Mouse (Mus musculus): ENCODE results near the gene Gpatch11. TPM values are rescaled to one million over a fixed set of nuclear protein-coding genes. Genes with fewer than 3 reads are reported as not detected.
"Not testable (repeated sequence)": the region's sequence is repeated elsewhere in the genome, so short reads cannot be mapped to it uniquely, and the experiment has no call there.

Gpatch11 gene
- polyA plus RNA-seq (2014; fragmentation: Nextera tagmentation; extraction: Ambion mirVana), result 36.8 and 44.3 TPM in 2 replicates

DNA sequence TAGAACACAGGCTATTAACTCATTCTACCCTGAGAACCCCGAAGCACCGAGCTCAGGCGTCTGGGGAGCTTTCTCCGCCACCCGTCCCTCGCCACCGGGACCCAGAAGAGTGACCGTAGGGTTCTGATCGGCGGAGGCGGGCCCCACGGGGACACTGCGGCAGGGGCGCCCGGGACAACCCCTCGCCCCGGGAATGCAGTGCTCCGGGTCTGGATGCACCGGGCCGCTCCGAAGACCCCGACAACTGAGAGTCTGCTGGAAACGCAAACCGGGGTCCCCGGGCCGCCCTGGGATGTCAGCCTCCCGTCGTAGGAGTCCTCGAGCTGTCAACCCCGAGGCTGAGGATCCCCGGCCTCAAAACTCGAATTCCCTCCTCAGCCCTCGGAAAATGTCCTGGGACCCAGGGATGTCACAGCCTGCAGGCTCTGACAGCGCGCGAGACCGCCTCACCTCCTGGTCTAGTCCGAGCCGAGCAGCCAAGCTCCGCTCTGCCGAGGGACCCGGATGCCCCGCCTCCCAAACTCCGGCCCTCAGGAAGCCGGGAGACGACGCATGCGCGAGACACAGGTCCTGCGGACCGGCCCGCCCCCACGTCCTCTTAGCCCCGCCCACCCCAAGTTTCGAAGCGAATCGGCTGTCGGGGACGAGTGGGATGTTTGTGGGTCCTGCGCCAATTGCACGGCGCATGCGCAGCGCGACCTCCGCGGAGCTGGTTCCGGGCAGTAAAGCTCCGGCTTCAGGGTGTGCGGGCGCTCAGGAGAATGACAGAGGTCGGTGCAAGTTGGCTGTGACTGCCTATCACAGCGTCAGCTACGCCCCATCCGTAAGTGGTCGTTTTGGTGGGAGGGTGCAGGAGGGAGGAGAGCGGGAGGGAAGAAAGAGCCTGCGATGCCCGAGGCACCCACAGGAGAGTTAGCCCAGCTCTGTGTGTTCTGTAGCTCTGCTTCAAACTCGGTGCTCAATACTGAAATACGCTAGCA lies at the start of gene Gpatch11, which contains the start of gene Heatr5b:
Gene Gpatch11 (plus strand): TSS at position 712 of the 980 bp plus-strand sequence.
Gene Heatr5b (minus strand): TSS at position 509 of the 980 bp plus-strand sequence.
- Histone ChIP-seq H3K36me3 (ENCODE audit: control insufficient read depth, insufficient read depth, low read length) (peaks cover 13% of the 10 kb centered on the region), H3K9ac (replicated peaks; ENCODE audit: low read depth, low read length) (peak within 1 kb of the TSS; percentile 84), H3K9me3 (ENCODE audit: control insufficient read depth, low read depth, low read length) (no peaks in the 10 kb centered on the region), H3K27me3 (ENCODE audit: control insufficient read depth, insufficient read depth, low read length) (no peaks in the 10 kb centered on the region), H3K4me1 (ENCODE audit: control insufficient read depth, insufficient read depth, low read length) (0 out of 2 replicates have a peak, but pooled peaks cover 5% of the 10 kb centered on the region), H3K4me2 (replicated peaks; ENCODE audit: low read depth, low read length) (peak within 1 kb of the TSS; percentile 90), H3K27ac (ENCODE audit: low read length) (peak within 1 kb of the TSS; percentile 78), H3K4me3 (ENCODE audit: low read depth, low read length) (peak within 1 kb of the TSS; percentile 82)
- under 1% methylated on average over 81 of the region's 81 CpGs for WGBS
- peak; percentile 98 for ATAC-seq (ENCODE audit: insufficient number of reproducible peaks, insufficient read depth, low FRiP score, low read depth)

DNA sequence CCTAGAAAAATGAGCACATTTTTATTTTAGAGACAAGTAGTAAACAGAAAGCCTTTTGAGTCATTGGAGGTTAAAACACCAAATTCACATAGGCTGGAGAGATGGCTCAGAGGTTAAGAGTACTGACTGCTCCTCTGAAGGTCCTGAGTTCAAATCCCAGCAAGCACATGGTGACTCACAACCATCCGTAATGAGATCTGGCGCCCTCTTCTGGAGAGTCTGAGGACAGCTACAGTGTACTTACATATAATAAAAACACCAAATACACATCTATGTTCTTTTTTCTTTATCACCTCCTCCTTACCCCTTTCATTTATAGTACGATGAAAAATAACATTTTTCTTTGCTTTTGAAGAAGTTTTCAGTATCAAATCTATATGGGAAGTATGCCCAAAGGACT lies 47.1 kb upstream of the Gpatch11 start:
- WGBS, result 78% methylated on average over 3 of the region's 3 CpGs
- not testable (repeated sequence) for ATAC-seq (ENCODE audit: insufficient number of reproducible peaks, insufficient read depth, low FRiP score, low read depth); H3K4me2 ChIP-seq (replicated peaks; ENCODE audit: low read depth, low read length); H3K4me3 ChIP-seq (ENCODE audit: low read depth, low read length); H3K9me3 ChIP-seq (ENCODE audit: control insufficient read depth, low read depth, low read length); H3K27ac ChIP-seq (ENCODE audit: low read length); H3K4me1 ChIP-seq (ENCODE audit: control insufficient read depth, insufficient read depth, low read length); H3K9ac ChIP-seq (replicated peaks; ENCODE audit: low read depth, low read length); H3K36me3 ChIP-seq (ENCODE audit: control insufficient read depth, insufficient read depth, low read length); H3K27me3 ChIP-seq (ENCODE audit: control insufficient read depth, insufficient read depth, low read length)

DNA sequence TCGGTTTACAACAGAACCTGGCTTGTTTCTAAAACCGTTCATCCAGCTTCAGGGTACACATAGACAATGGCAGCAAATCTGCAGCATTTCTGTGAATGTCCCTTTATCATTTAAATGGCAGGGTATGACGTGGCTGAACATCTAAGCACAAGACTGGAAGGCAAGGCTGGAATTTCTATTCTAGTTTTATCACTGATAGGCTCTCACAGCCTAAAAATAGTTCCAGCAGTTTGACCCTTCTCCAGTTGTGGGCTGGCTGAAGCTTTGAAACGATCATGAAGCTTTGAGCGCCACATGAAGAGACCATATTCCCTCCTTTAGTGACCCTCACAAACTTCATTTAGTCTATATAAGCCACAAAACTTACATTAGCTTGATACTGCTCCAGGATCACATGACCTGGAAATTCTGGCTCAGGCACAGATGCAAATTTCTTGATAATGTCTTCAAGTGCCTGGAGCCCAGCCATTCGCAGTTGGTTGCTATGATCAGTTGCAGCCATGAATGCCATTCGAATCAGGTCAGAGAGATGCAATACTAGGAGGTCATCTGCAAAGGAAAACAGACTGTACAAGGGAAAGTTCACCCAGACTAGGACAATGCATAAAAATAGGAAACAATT lies 44.2 kb upstream of the Gpatch11 start:
- Histone ChIP-seq H3K4me2 (replicated peaks; ENCODE audit: low read depth, low read length) (no peak overlapping the region), H3K9ac (replicated peaks; ENCODE audit: low read depth, low read length) (no peak overlapping the region), H3K4me3 (ENCODE audit: low read depth, low read length) (no peak overlapping the region), H3K27me3 (ENCODE audit: control insufficient read depth, insufficient read depth, low read length) (no peaks in the 10 kb centered on the region), H3K36me3 (ENCODE audit: control insufficient read depth, insufficient read depth, low read length) (peaks cover 10% of the 10 kb centered on the region; the same call in 1 of the 2 replicates), H3K9me3 (ENCODE audit: control insufficient read depth, low read depth, low read length) (no peaks in the 10 kb centered on the region), H3K27ac (ENCODE audit: low read length) (no peak overlapping the region), H3K4me1 (ENCODE audit: control insufficient read depth, insufficient read depth, low read length) (no peaks in the 10 kb centered on the region)
- WGBS, result 84% methylated on average over 7 of the region's 7 CpGs
- ATAC-seq (ENCODE audit: insufficient number of reproducible peaks, insufficient read depth, low FRiP score, low read depth), result no peak

DNA sequence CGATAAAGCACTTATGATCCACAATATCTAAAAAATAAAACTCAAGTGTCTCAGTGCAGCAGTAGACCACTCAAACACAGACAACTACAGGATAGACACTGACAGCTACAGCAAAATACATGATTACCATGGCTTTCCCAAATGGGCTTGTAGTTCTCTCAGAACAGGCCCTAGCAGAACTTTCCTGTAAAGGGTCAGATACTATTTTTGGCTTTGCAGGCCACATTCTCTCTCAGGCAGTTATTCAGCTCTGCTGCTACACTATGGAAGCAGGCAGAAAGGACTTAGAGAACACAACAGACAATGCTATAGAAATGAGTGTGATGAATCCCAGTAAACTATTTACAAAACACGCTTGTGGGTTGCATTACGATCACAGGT lies 43.7 kb upstream of the Gpatch11 start:
- Histone ChIP-seq H3K9ac (replicated peaks; ENCODE audit: low read depth, low read length) (no peak overlapping the region), H3K4me1 (ENCODE audit: control insufficient read depth, insufficient read depth, low read length) (no peaks in the 10 kb centered on the region), H3K36me3 (ENCODE audit: control insufficient read depth, insufficient read depth, low read length) (peaks cover 10% of the 10 kb centered on the region; the same call in 1 of the 2 replicates), H3K27me3 (ENCODE audit: control insufficient read depth, insufficient read depth, low read length) (no peaks in the 10 kb centered on the region), H3K4me2 (replicated peaks; ENCODE audit: low read depth, low read length) (no peak overlapping the region), H3K9me3 (ENCODE audit: control insufficient read depth, low read depth, low read length) (no peaks in the 10 kb centered on the region), H3K27ac (ENCODE audit: low read length) (no peak overlapping the region), H3K4me3 (ENCODE audit: low read depth, low read length) (no peak overlapping the region)
- 95% methylated on average over 3 of the region's 3 CpGs for WGBS
- no peak for ATAC-seq (ENCODE audit: insufficient number of reproducible peaks, insufficient read depth, low FRiP score, low read depth)

DNA sequence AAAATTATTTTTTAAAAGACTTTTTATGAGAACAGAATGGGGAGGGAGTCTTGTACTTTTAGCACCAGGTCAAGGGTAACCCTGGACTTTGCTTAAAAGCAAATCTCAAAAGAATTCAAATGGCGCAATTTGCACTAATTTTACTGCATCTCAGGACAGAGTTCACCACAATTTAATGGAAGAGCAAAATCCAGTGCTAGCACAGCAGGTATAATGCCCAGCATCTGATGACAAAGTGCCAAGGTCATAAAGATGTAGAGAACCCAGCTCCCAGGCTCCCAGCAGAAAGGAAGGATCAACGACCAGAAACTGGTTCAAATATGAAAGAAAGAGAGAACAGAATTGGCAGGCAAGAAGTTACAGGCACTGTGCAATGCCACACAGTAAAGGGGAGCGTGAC lies 43.2 kb upstream of the Gpatch11 start:
- Histone ChIP-seq H3K27ac (ENCODE audit: low read length) (no peak overlapping the region), H3K4me2 (replicated peaks; ENCODE audit: low read depth, low read length) (no peak overlapping the region), H3K36me3 (ENCODE audit: control insufficient read depth, insufficient read depth, low read length) (peaks cover 10% of the 10 kb centered on the region; the same call in 1 of the 2 replicates), H3K27me3 (ENCODE audit: control insufficient read depth, insufficient read depth, low read length) (no peaks in the 10 kb centered on the region), H3K9me3 (ENCODE audit: control insufficient read depth, low read depth, low read length) (no peaks in the 10 kb centered on the region), H3K4me1 (ENCODE audit: control insufficient read depth, insufficient read depth, low read length) (no peaks in the 10 kb centered on the region), H3K4me3 (ENCODE audit: low read depth, low read length) (no peak overlapping the region), H3K9ac (replicated peaks; ENCODE audit: low read depth, low read length) (no peak overlapping the region)
- ATAC-seq (ENCODE audit: insufficient number of reproducible peaks, insufficient read depth, low FRiP score, low read depth), result no peak
- WGBS, result 87% methylated on average over 3 of the region's 3 CpGs

DNA sequence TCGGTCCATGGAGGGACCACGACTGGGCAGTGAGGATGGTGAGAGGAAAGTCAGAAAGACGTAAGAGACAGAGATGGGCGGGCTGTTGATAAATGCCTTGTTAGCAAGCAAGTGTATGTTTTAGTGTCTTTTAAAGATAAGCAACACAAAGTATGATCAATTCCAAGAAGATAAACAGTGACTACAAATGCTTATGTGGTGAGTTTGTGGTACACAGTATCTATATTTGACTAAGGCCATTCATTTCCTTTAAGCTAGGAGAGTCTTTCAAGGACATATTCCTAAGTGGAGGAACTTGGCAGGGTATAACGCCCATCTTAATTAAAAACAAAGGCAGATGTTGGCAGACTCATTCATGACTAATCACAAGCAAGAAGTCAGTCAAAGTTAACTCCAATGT lies 41.0 kb upstream of the Gpatch11 start:
- H3K36me3 ChIP-seq (ENCODE audit: control insufficient read depth, insufficient read depth, low read length), result peaks cover 10% of the 10 kb centered on the region

DNA sequence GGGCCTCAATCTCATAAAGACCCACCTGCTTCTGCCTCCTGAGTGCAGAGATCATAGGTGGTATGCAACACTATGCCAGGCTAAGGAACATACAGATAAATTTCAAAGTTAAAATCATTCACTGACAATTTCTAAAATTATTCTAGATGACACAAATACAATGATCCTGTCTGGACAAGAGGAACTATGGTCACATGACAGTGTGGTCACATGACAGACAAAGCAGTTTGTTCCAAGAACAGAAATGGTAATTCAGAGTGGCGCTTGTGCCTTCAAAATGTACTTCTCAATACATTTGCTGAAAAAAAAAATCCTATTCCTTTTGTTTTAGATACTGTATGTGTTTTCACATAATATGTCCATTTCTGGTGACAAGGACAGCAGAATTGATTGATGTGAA lies 38.1 kb upstream of the Gpatch11 start:
- Histone ChIP-seq H3K9ac (replicated peaks; ENCODE audit: low read depth, low read length) (no peak overlapping the region), H3K4me1 (ENCODE audit: control insufficient read depth, insufficient read depth, low read length) (no peaks in the 10 kb centered on the region)
- 93% methylated on average over 1 of the region's 1 CpGs for WGBS

More for the DNA sequence above, 41.0 kb upstream of the Gpatch11 start:
- H3K4me3 ChIP-seq (ENCODE audit: low read depth, low read length), result no peak overlapping the region
- H3K4me2 ChIP-seq (replicated peaks; ENCODE audit: low read depth, low read length), result no peak overlapping the region
- no peak overlapping the region for H3K27ac ChIP-seq (ENCODE audit: low read length)
- H3K4me1 ChIP-seq (ENCODE audit: control insufficient read depth, insufficient read depth, low read length), result no peaks in the 10 kb centered on the region
- no peaks in the 10 kb centered on the region for H3K27me3 ChIP-seq (ENCODE audit: control insufficient read depth, insufficient read depth, low read length)
- WGBS, result 78% methylated on average over 5 of the region's 5 CpGs
- no peak for ATAC-seq (ENCODE audit: insufficient number of reproducible peaks, insufficient read depth, low FRiP score, low read depth)
- H3K9me3 ChIP-seq (ENCODE audit: control insufficient read depth, low read depth, low read length), result no peaks in the 10 kb centered on the region
- no peak overlapping the region for H3K9ac ChIP-seq (replicated peaks; ENCODE audit: low read depth, low read length)

DNA sequence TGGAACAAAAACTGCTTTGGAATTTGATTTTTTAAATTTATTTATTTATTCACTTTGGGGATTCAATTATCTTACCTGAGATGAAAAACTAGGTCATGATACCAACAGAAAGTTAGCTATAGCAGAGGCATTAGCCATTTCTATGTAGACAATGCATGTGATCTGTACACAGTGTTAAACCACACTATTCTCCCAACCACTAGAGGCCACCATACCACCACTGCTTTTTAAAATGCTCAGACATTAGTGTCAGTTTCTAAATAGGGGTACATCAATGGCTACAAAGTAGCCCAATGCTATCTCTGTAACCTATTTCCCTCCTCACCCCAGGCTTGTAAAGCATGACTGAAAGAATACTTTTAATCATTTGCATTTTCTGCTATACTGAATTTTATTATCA lies 26.3 kb upstream of the Gpatch11 start:
- Histone ChIP-seq H3K4me1 (ENCODE audit: control insufficient read depth, insufficient read depth, low read length) (no peaks in the 10 kb centered on the region), H3K4me3 (ENCODE audit: low read depth, low read length) (no peak overlapping the region), H3K9ac (replicated peaks; ENCODE audit: low read depth, low read length) (no peak overlapping the region), H3K4me2 (replicated peaks; ENCODE audit: low read depth, low read length) (no peak overlapping the region), H3K27me3 (ENCODE audit: control insufficient read depth, insufficient read depth, low read length) (no peaks in the 10 kb centered on the region), H3K27ac (ENCODE audit: low read length) (no peak overlapping the region), H3K9me3 (ENCODE audit: control insufficient read depth, low read depth, low read length) (no peaks in the 10 kb centered on the region), H3K36me3 (ENCODE audit: control insufficient read depth, insufficient read depth, low read length) (peaks cover 8% of the 10 kb centered on the region; the same call in 1 of the 2 replicates)
- no peak for ATAC-seq (ENCODE audit: insufficient number of reproducible peaks, insufficient read depth, low FRiP score, low read depth)

More for the DNA sequence above, 38.1 kb upstream of the Gpatch11 start:
- Histone ChIP-seq H3K4me3 (ENCODE audit: low read depth, low read length) (no peak overlapping the region), H3K36me3 (ENCODE audit: control insufficient read depth, insufficient read depth, low read length) (peaks cover 13% of the 10 kb centered on the region), H3K9me3 (ENCODE audit: control insufficient read depth, low read depth, low read length) (no peaks in the 10 kb centered on the region), H3K4me2 (replicated peaks; ENCODE audit: low read depth, low read length) (no peak overlapping the region), H3K27ac (ENCODE audit: low read length) (no peak overlapping the region), H3K27me3 (ENCODE audit: control insufficient read depth, insufficient read depth, low read length) (no peaks in the 10 kb centered on the region)
- no peak for ATAC-seq (ENCODE audit: insufficient number of reproducible peaks, insufficient read depth, low FRiP score, low read depth)

Data from stomach, embryonic 14.5 days (tissue).